Mouse (Mus musculus): ENCODE data around the gene Gzmc. TPM values are rescaled to one million over a fixed set of nuclear protein-coding genes. Genes with fewer than 3 reads are reported as not detected.

Gzmc gene
- total and polyA plus RNA-seq, 2 experiments from 2014 or later: not detected

GRCm38 (mm10) chr14:56186946-56187345 lies 47.5 kb downstream of the Gzmc start:
- DNase-seq (ENCODE audit: low spot score) (no peak), ATAC-seq (ENCODE audit: insufficient read depth, low read depth) (no peak)
- H3K27ac ChIP-seq (ENCODE audit: low read depth): no peak overlapping the region
- no peaks in the 10 kb centered on the region for H3K9me3 ChIP-seq (replicated peaks; ENCODE audit: control insufficient read depth, low read length)
- H3K4me1 ChIP-seq (ENCODE audit: control insufficient read depth, insufficient read depth): no peaks in the 10 kb centered on the region
- H3K27me3 ChIP-seq (ENCODE audit: control insufficient read depth, insufficient read depth, low read length): no peaks in the 10 kb centered on the region
- H3K4me2 ChIP-seq (ENCODE audit: low read depth, low read length): no peak overlapping the region
- TF ChIP-seq EP300 (IDR thresholded peaks at IDR 0.05; ENCODE audit: low read depth) (no peak), CTCF (IDR thresholded peaks at IDR 0.05; ENCODE audit: low read depth) (no peak)
- no peak overlapping the region for H3K4me3 ChIP-seq (ENCODE audit: low read depth, low read length)
- 58% methylated on average over 6 of the region's 6 CpGs for WGBS
- no peaks in the 10 kb centered on the region for H3K36me3 ChIP-seq (replicated peaks; ENCODE audit: control insufficient read depth, insufficient read depth, low read length)
- H3K9ac ChIP-seq (replicated peaks; ENCODE audit: low read depth, low read length): no peak overlapping the region

DNA sequence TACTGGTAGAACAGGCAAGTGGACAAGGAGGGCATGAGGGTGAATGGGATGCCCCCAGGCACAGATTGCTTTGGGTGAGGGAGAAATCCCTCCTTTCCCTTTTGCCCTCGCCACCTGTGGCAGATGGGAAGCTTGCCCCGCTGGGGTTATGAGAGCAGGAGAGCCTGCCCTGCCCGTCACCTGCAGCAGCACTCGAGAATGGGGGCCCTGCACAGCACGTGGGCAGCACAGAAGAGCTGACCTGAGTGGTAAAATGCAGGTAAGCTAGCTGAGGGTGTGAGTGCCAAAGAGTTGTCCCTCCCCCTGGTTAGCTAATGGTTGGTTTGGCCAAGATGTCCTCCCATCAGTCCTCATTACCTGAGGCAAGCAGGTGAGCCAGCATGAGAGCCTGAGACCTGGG lies 47.9 kb downstream of the Gzmc start:
- H3K27me3 ChIP-seq (ENCODE audit: control insufficient read depth, insufficient read depth, low read length): no peaks in the 10 kb centered on the region
- no peak overlapping the region for H3K4me2 ChIP-seq (ENCODE audit: low read depth, low read length)
- no peak for DNase-seq (ENCODE audit: low spot score)
- H3K4me1 ChIP-seq (ENCODE audit: control insufficient read depth, insufficient read depth): no peaks in the 10 kb centered on the region
- no peaks in the 10 kb centered on the region for H3K36me3 ChIP-seq (replicated peaks; ENCODE audit: control insufficient read depth, insufficient read depth, low read length)
- 70% methylated on average over 5 of the region's 5 CpGs for WGBS
- H3K9ac ChIP-seq (replicated peaks; ENCODE audit: low read depth, low read length): no peak overlapping the region
- no peak for TF ChIP-seq CTCF (IDR thresholded peaks at IDR 0.05; ENCODE audit: low read depth)
- TF ChIP-seq EP300 (IDR thresholded peaks at IDR 0.05; ENCODE audit: low read depth): no peak
- no peak overlapping the region for H3K4me3 ChIP-seq (ENCODE audit: low read depth, low read length)
- no peak overlapping the region for H3K27ac ChIP-seq (ENCODE audit: low read depth)
- no peaks in the 10 kb centered on the region for H3K9me3 ChIP-seq (replicated peaks; ENCODE audit: control insufficient read depth, low read length)
- no peak for ATAC-seq (ENCODE audit: insufficient read depth, low read depth)

Other genes with a start within 250 kb of the Gzmc start
- gene Mcpt1, start 216.7 kb downstream of the Gzmc start, total RNA-seq (2014; rRNA removed; ENCODE audit: low replicate concordance): not detected in 2 replicates
- gene Mcpt1, start 216.7 kb downstream of the Gzmc start, polyA plus RNA-seq (2015; fragmentation: Nextera tagmentation; extraction: Ambion mirVana): not detected in 2 replicates
- gene Mcpt9, start 204.2 kb downstream of the Gzmc start, total RNA-seq (2014; rRNA removed; ENCODE audit: low replicate concordance): not detected in 2 replicates
- not detected in 2 replicates for gene Mcpt9, start 204.2 kb downstream of the Gzmc start, polyA plus RNA-seq (2015; fragmentation: Nextera tagmentation; extraction: Ambion mirVana)
- gene Mcpt2, start 192.6 kb downstream of the Gzmc start, total RNA-seq (2014; rRNA removed; ENCODE audit: low replicate concordance): not detected in 2 replicates
- gene Mcpt2, start 192.6 kb downstream of the Gzmc start, polyA plus RNA-seq (2015; fragmentation: Nextera tagmentation; extraction: Ambion mirVana): not detected in 2 replicates
- gene Mcpt4, start 172.3 kb downstream of the Gzmc start, total RNA-seq (2014; rRNA removed; ENCODE audit: low replicate concordance): 0.12 TPM in 1 of 2 replicates, not detected in the other
- gene Mcpt4, start 172.3 kb downstream of the Gzmc start, polyA plus RNA-seq (2015; fragmentation: Nextera tagmentation; extraction: Ambion mirVana): 1.8 and 2.3 TPM in 2 replicates
- not detected in 2 replicates for gene Mcpt8, start 149.4 kb downstream of the Gzmc start, total RNA-seq (2014; rRNA removed; ENCODE audit: low replicate concordance)
- 0.22 and 0.38 TPM in 2 replicates for gene Mcpt8, start 149.4 kb downstream of the Gzmc start, polyA plus RNA-seq (2015; fragmentation: Nextera tagmentation; extraction: Ambion mirVana)
- not detected in 2 replicates for gene Ctsg, start 132.1 kb downstream of the Gzmc start, total RNA-seq (2014; rRNA removed; ENCODE audit: low replicate concordance)
- 0.15 and 0.23 TPM in 2 replicates for gene Ctsg, start 132.1 kb downstream of the Gzmc start, polyA plus RNA-seq (2015; fragmentation: Nextera tagmentation; extraction: Ambion mirVana)
- not detected in 2 replicates for gene Gzme, start 114.0 kb downstream of the Gzmc start, total RNA-seq (2014; rRNA removed; ENCODE audit: low replicate concordance)
- not detected in 2 replicates for gene Gzme, start 114.0 kb downstream of the Gzmc start, polyA plus RNA-seq (2015; fragmentation: Nextera tagmentation; extraction: Ambion mirVana)
- gene Gzmd, start 102.0 kb downstream of the Gzmc start, total RNA-seq (2014; rRNA removed; ENCODE audit: low replicate concordance): not detected in 2 replicates
- gene Gzmd, start 102.0 kb downstream of the Gzmc start, polyA plus RNA-seq (2015; fragmentation: Nextera tagmentation; extraction: Ambion mirVana): not detected in 2 replicates
- gene Gzmg, start 75.1 kb downstream of the Gzmc start, total RNA-seq (2014; rRNA removed; ENCODE audit: low replicate concordance): not detected in 2 replicates
- gene Gzmg, start 75.1 kb downstream of the Gzmc start, polyA plus RNA-seq (2015; fragmentation: Nextera tagmentation; extraction: Ambion mirVana): not detected in 2 replicates
- gene Gzmn, start 60.1 kb downstream of the Gzmc start, total RNA-seq (2014; rRNA removed; ENCODE audit: low replicate concordance): not detected in 2 replicates
- gene Gzmn, start 60.1 kb downstream of the Gzmc start, polyA plus RNA-seq (2015; fragmentation: Nextera tagmentation; extraction: Ambion mirVana): not detected in 2 replicates
- not detected in 2 replicates for gene Gzmf, start 23.2 kb downstream of the Gzmc start, total RNA-seq (2014; rRNA removed; ENCODE audit: low replicate concordance)
- not detected in 2 replicates for gene Gzmf, start 23.2 kb downstream of the Gzmc start, polyA plus RNA-seq (2015; fragmentation: Nextera tagmentation; extraction: Ambion mirVana)
- gene Gzmb, start 27.6 kb upstream of the Gzmc start, total RNA-seq (2014; rRNA removed; ENCODE audit: low replicate concordance): not detected in 2 replicates
- gene Gzmb, start 27.6 kb upstream of the Gzmc start, polyA plus RNA-seq (2015; fragmentation: Nextera tagmentation; extraction: Ambion mirVana): not detected in 2 replicates
- gene Atp12a, start 130.4 kb upstream of the Gzmc start, total RNA-seq (2014; rRNA removed; ENCODE audit: low replicate concordance): not detected in 2 replicates
- not detected in 2 replicates for gene Atp12a, start 130.4 kb upstream of the Gzmc start, polyA plus RNA-seq (2015; fragmentation: Nextera tagmentation; extraction: Ambion mirVana)
- gene Rnf17, start 167.9 kb upstream of the Gzmc start, total RNA-seq (2014; rRNA removed; ENCODE audit: low replicate concordance): 2.1 TPM in 1 of 2 replicates, not detected in the other
- 1.0 and 1.2 TPM in 2 replicates for gene Rnf17, start 167.9 kb upstream of the Gzmc start, polyA plus RNA-seq (2015; fragmentation: Nextera tagmentation; extraction: Ambion mirVana)